Mouse (Mus musculus) thymus, adult 2 months (tissue): ENCODE results near the gene Ankub1. TPM values are rescaled to one million over a fixed set of nuclear protein-coding genes. Genes with fewer than 3 reads are reported as not detected.

ENCODE experiments used
- DNase-seq: peaks from one replicate; pipeline ENCODE4 v3.0.0; 2021
- H3K27ac ChIP-seq: fragments of 200-500 bp; 2 replicates; pipeline ENCODE4 v1.5.1; 2012; ENCODE audit warnings: low read length, control low read depth; ENCODE audit not compliant: control insufficient read depth, insufficient read depth
- H3K27me3 ChIP-seq: fragments of 200-500 bp; 2 replicates; pipeline ENCODE4 v1.6.1; 2012; ENCODE audit warnings: mild to moderate bottlenecking, low read length, moderate library complexity, mixed read lengths; ENCODE audit not compliant: control insufficient read depth, insufficient read depth
- H3K36me3 ChIP-seq: fragments of 200-500 bp; 2 replicates; pipeline ENCODE4 v1.6.1; 2012; ENCODE audit warnings: mild to moderate bottlenecking, low read length, moderate library complexity; ENCODE audit not compliant: control insufficient read depth, insufficient read depth
- H3K4me1 ChIP-seq: fragments of 200-500 bp; replicated peaks from 2 replicates; pipeline ENCODE4 v1.6.1; 2012; ENCODE audit warnings: low read length; ENCODE audit not compliant: control insufficient read depth, insufficient read depth
- H3K4me3 ChIP-seq: fragments of 200-500 bp; 2 replicates; pipeline ENCODE4 v1.5.1; 2012; ENCODE audit warnings: mild to moderate bottlenecking, low read length, control low read depth, moderate library complexity; ENCODE audit not compliant: control insufficient read depth, insufficient read depth
- CTCF ChIP-seq: fragments of 200-500 bp; IDR thresholded peaks from 2 replicates; pipeline ENCODE4 v1.5.1; 2012; ENCODE audit warnings: mild to moderate bottlenecking, control low read depth, low read length, moderate library complexity, borderline replicate concordance; ENCODE audit not compliant: control insufficient read depth, poor library complexity, insufficient read depth; ENCODE audit errors: extremely low read depth
- POLR2A ChIP-seq: fragments of 200-500 bp; IDR thresholded peaks from 2 replicates; pipeline ENCODE4 v1.6.1; 2012; ENCODE audit warnings: mild to moderate bottlenecking, low read length, control low read depth, moderate library complexity; ENCODE audit not compliant: control insufficient read depth, poor library complexity, insufficient read depth; ENCODE audit errors: extremely low read depth
- WGBS: fragments of 180-500 bp; shearing (Covaris S2); methylation state at CpG from one replicate; pipeline ENCODE4 v1.1.7; 2018; 5-methylcytosine and 5-hydroxymethylcytosine counted together
- polyA plus RNA-seq: library from polyadenylated mRNA; depleted of rRNA; stranded (reverse); fragments of >200 nt; gene quantifications from 2 replicates; pipeline ENCODE4 v1.2.3, GENCODE M21; 2012; rRNA removed

The Ankub1 gene
- polyA plus RNA-seq, 1 experiment: 0.05 TPM

DNA sequence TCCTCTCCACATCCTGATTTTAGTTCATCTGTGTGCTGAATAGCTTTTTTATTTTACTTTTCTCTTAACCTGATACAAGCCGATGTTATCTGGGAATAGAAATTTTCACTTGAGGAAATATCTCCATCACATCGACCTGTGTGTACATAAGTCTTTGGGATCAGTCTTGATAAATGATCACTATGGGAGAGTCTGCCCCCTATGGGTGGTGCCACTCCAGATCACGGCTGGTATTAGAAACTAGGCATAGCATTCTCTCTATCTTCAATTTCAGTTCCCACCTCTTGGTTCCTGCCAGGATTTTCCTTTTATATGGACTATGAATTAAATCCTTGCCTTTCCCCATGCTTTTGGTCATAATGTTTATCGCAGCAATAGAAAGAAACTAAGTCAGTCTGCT is 72.9 kb downstream of the Ankub1 start:
- H3K4me1 ChIP-seq: no peaks in the 10 kb centered on the region
- no peak overlapping the region for H3K4me3 ChIP-seq
- no peak for TF ChIP-seq CTCF
- no peak for TF ChIP-seq POLR2A
- no peak overlapping the region for H3K27ac ChIP-seq
- 75% methylated on average over 4 of the region's 4 CpGs for WGBS
- no peaks in the 10 kb centered on the region for H3K36me3 ChIP-seq
- no peak for DNase-seq
- no peaks in the 10 kb centered on the region for H3K27me3 ChIP-seq

DNA sequence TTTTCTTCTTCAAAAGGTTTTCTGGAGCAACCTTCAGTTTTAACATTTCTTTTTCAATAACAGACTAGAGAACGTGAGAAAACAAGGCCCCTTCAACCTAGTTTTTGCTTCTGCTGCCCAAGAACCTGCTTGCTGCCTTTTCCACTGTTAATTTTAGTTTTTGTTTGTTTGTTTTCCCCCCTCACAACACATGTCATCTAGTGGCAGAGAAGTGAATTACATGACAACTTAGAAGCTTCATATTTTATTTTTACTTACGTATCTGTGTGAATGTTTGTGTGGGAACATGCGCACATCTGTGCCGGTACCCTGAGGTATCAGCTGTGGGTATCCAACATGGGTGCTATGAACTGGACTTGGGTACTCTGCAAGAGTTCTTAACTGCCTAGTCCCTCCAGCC is 76.9 kb downstream of the Ankub1 start:
- Histone ChIP-seq H3K36me3 (no peaks in the 10 kb centered on the region), H3K4me3 (no peak overlapping the region), H3K27me3 (no peaks in the 10 kb centered on the region), H3K4me1 (no peaks in the 10 kb centered on the region), H3K27ac (no peak overlapping the region)
- TF ChIP-seq POLR2A (no peak), CTCF (no peak)
- DNase-seq: no peak
- WGBS: 91% methylated on average over 4 of the region's 4 CpGs

DNA sequence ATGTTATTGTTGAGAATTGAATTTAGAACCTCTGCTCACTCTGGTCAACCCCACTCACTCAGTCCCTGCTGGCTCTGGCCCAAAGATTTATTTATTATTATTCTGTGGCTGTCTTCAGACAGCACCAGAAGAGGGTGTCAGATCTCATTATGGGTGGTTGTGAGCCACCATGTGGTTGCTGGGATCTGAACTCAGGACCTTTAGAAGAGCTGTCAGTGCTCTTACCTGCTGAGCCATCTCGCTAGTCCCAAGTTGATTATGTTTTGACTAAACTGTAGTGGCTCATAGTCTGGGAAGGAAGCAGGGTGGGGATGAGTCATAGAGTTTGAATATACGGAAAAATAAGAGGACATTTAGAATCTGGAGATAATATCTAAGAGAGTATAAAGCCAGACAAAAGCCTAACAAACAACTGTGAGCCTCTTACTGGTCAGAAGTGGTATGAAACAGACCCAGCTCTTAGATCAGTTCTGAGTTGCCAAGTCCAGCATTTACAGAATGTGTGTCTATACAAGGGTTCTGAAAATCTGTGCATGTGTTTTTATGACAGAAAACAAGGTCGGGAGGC is 80.1 kb downstream of the Ankub1 start:
- TF ChIP-seq CTCF: no peak
- TF ChIP-seq POLR2A: no peak

DNA sequence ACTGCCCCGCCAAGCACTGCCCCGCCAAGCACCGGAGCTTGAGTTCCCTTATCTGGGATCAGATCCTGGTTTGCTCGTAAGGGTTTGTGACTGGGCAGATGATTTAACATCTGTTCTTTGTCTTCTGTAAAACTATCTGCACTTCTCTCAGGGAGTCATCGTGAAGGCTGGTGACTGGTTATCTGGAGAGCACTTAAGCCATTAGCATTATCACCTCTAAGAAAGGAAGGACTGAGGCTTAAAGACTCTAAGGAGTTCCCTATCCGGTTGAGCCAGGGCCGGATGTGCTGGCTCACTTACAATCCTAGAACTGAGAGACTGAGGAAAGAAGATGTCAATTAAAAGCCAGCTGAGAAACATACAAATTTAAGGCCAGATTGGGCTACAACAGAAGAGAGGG is 80.8 kb downstream of the Ankub1 start:
- no peak overlapping the region for H3K4me3 ChIP-seq
- no peak overlapping the region for H3K27ac ChIP-seq
- WGBS: 30% methylated on average over 7 of the region's 7 CpGs
- no peaks in the 10 kb centered on the region for H3K36me3 ChIP-seq
- DNase-seq: no peak
- H3K27me3 ChIP-seq: no peaks in the 10 kb centered on the region
- TF ChIP-seq CTCF (no peak), POLR2A (no peak)
- no peaks in the 10 kb centered on the region for H3K4me1 ChIP-seq

More for the DNA sequence above, 80.1 kb downstream of the Ankub1 start:
- H3K27ac ChIP-seq: no peak overlapping the region
- WGBS: 74% methylated on average over 3 of the region's 3 CpGs
- H3K27me3 ChIP-seq: no peaks in the 10 kb centered on the region
- H3K4me1 ChIP-seq: no peaks in the 10 kb centered on the region
- DNase-seq: no peak
- no peak overlapping the region for H3K4me3 ChIP-seq
- H3K36me3 ChIP-seq: no peaks in the 10 kb centered on the region

Other genes starting within 250 kb of the Ankub1 start
- gene Wwtr1, start 116.9 kb downstream of the Ankub1 start, polyA plus RNA-seq: 5.4 and 6.1 TPM in 2 replicates
- 23.6 and 31.8 TPM in 2 replicates for gene Commd2, start 41.1 kb downstream of the Ankub1 start, polyA plus RNA-seq
- gene Rnf13, start 43.3 kb upstream of the Ankub1 start, polyA plus RNA-seq: 27.9 and 35.1 TPM in 2 replicates
- 6.4 and 9.6 TPM in 2 replicates for gene Pfn2, start 155.3 kb upstream of the Ankub1 start, polyA plus RNA-seq